Mouse (Mus musculus) forebrain, embryonic 12.5 days (tissue): ENCODE measurements at regions not wholly inside any gene's neighbourhood (a gene's known extent, or its start where the extent isn't known, plus 50 kb on each side); places are given as distances from the start of the nearest gene placed in this dataset.

Experiments
- ATAC-seq: fragments of 200-750 bp; cut with Nextera tagmentation; 2 replicates; pipeline ENCODE4 v1.8.0; 2017; ENCODE audit warnings: moderate TSS enrichment; ENCODE audit not compliant: low FRiP score
- H3K27ac ChIP-seq: fragments of 300-500 bp; sonication (generic); 2 replicates; pipeline ENCODE4 v1.5.1; 2016; ENCODE audit warnings: mild to moderate bottlenecking
- H3K27me3 ChIP-seq: fragments of 300-500 bp; sonication (generic); 2 replicates; pipeline ENCODE4 v1.6.1; 2016; ENCODE audit warnings: mild to moderate bottlenecking
- H3K36me3 ChIP-seq: fragments of 300-500 bp; sonication (generic); replicated peaks from 2 replicates; pipeline ENCODE4 v1.6.1; 2016; ENCODE audit warnings: mild to moderate bottlenecking
- H3K4me1 ChIP-seq: fragments of 300-500 bp; sonication (generic); 2 replicates; pipeline ENCODE4 v1.6.1; 2016
- H3K4me2 ChIP-seq: fragments of 300-500 bp; sonication (generic); 2 replicates; pipeline ENCODE4 v1.6.1; 2016; ENCODE audit warnings: mild to moderate bottlenecking, moderate library complexity
- H3K4me3 ChIP-seq: fragments of 300-500 bp; sonication (generic); replicated peaks from 2 replicates; pipeline ENCODE4 v1.5.1; 2016; ENCODE audit warnings: mild to moderate bottlenecking
- H3K9ac ChIP-seq: fragments of 300-500 bp; sonication (generic); 2 replicates; pipeline ENCODE4 v1.6.1; 2016; ENCODE audit warnings: mild to moderate bottlenecking
- H3K9me3 ChIP-seq: fragments of 300-500 bp; sonication (generic); 2 replicates; pipeline ENCODE4 v1.6.1; 2016
- WGBS: fragments of 180-500 bp; shearing (Covaris S2); methylation state at CpG from one replicate; pipeline ENCODE4 v1.1.7; 2016; 5-methylcytosine and 5-hydroxymethylcytosine counted together

DNA sequence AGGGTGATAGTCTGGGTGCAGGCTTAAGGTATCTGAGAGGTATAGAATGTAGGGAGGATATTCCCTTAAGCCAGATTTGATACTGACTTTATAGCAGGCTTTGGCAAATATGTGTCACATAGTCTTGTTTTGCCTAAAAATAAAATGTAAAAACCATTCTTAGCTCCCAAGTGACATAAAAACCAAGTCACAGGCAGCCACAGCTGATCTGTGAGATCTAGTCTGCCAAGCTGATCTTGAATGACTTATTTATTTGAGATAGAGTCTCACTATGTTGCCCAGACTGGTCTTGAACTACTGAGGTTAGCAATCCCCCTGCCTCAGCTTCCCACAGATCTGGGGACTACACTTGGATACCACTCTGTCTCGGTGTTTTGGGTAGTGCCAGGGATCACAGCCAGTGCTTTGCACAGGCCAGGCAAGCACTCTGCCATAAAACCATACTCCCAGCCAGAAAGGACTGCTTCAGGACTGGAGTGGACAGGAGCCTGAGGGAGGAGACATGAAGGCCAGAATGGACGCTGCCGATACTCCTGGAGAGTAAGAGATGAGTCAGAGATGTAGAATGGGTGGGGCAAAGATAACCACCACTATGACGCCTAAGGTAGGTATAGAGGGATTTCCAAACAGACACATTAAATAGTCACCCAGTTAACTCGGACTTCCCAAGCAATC is 51.0 kb upstream of the Rnf24 start:
- no peak for ATAC-seq

More for the DNA sequence above, 51.0 kb upstream of the Rnf24 start:
- Histone ChIP-seq H3K27me3 (no peaks in the 10 kb centered on the region), H3K27ac (no peak overlapping the region), H3K4me3 (no peak overlapping the region), H3K9ac (no peak overlapping the region), H3K4me2 (no peak overlapping the region), H3K9me3 (no peaks in the 10 kb centered on the region), H3K4me1 (no peaks in the 10 kb centered on the region), H3K36me3 (no peaks in the 10 kb centered on the region)
- 82% methylated on average over 5 of the region's 5 CpGs for WGBS
